Mouse (Mus musculus): ENCODE results near the gene Sqor.

- TF ChIP-seq CTCF (IDR thresholded peaks at IDR 0.05; ENCODE audit: control insufficient read depth, insufficient read depth, insufficient read length) = no peak
- no peak for TF ChIP-seq USF1 (IDR thresholded peaks at IDR 0.05; ENCODE audit: low read depth)
- no peak for TF ChIP-seq MAX (IDR thresholded peaks at IDR 0.05)
- TF ChIP-seq MYOD1 (IDR thresholded peaks at IDR 0.05; ENCODE audit: control insufficient read depth, insufficient read length, low read depth) = no peak
Observed at GRCm38 (mm10) chr2:122781590-122782356, 16.7 kb downstream of the Sqor start.

Data from C2C12 (cell line).